ENCODE assay signal across 14 mouse cellular contexts in the genomic region with DNA sequence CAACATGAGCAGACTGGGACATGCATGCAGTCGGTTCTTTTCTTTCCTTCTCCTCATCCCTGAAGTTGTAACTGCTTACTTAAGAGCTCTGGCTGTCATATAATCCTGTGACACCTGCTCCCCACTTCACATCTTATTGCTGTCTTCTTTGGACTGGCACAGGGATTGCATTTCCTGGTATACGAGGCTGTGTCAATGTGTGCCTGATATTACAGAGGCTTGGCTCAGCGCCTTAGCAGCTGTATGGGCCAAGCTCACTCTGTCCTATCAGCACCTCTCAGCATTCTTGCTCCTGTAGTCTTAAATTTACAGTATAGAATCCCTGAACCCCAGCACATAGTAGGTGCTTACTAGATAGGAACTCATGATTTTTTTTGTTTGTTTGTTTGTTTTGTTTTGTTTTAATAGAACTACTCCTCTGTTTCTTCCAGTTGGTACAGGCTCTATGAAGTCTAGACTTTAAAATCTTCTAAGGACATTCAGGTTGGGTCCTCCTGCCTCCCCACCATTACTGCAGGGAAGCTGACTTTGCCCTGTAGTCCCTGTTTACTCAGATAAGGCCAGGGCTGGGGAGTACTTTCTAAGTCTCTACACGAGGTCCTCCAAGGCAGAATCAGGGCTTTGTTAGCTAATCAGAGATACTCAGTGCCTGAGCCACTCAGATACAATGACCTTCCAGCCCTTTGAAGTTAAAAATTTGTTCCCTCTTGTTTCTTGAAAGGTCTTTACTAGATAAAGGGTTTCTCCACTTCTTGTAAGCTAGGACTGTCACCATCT.
A peak's percentile ranks its signal among the peaks of the same experiment; 100 is the strongest.
DNase-seq lines count a peak whose midpoint lies in the region; ATAC-seq and TF ChIP-seq lines count a peak whose summit lies in the region.
"Had no signal": no experiment of that assay in that cellular context is flagged by ENCODE, and none has a peak within 500 bp of the region (broad histone marks: within the 10 kb centered on the region; RNA-seq: fewer than 3 reads in every experiment).

No protein-coding gene starts in this region.

- no peaks in the 10 kb centered on the region for H3K9me3 ChIP-seq in stomach, embryonic 14.5 days (ENCODE audit: control insufficient read depth, low read depth, low read length)
- no peaks in the 10 kb centered on the region for H3K9me3 ChIP-seq in stomach, postnatal 0 days (ENCODE audit: control insufficient read depth, low read length)
- no peaks in the 10 kb centered on the region for H3K9me3 ChIP-seq in intestine, postnatal 0 days (ENCODE audit: control insufficient read depth)
- H3K9me3 ChIP-seq: kidney, embryonic 15.5 days had no signal

- no peak overlapping the region for H3K9ac ChIP-seq in stomach, embryonic 14.5 days (replicated peaks; ENCODE audit: low read depth, low read length)
- H3K9ac ChIP-seq in stomach, postnatal 0 days (ENCODE audit: low read length) = no peak overlapping the region
- H3K9ac ChIP-seq in intestine, postnatal 0 days (ENCODE audit: low read depth, low read length) = no peak overlapping the region
- H3K9ac ChIP-seq: kidney, embryonic 15.5 days had no signal

- peaks cover 5% of the 10 kb centered on the region; the same call in 1 of the 2 replicates for H3K4me1 ChIP-seq in stomach, embryonic 14.5 days (ENCODE audit: control insufficient read depth, insufficient read depth, low read length)
- H3K4me1 ChIP-seq in stomach, postnatal 0 days (replicated peaks; ENCODE audit: control insufficient read depth, insufficient read depth) = peaks cover 2% of the 10 kb centered on the region; the same call in 1 of the 2 replicates
- H3K4me1 ChIP-seq in intestine, postnatal 0 days (replicated peaks; ENCODE audit: control insufficient read depth, insufficient read depth, low read length) = 0 out of 2 replicates have a peak, but pooled peaks cover 4% of the 10 kb centered on the region

- no peaks in the 10 kb centered on the region for H3K27me3 ChIP-seq in stomach, embryonic 14.5 days (ENCODE audit: control insufficient read depth, insufficient read depth, low read length)
- no peaks in the 10 kb centered on the region for H3K27me3 ChIP-seq in stomach, postnatal 0 days (ENCODE audit: control insufficient read depth, insufficient read depth, low read length)
- no peaks in the 10 kb centered on the region for H3K27me3 ChIP-seq in intestine, postnatal 0 days (replicated peaks; ENCODE audit: control insufficient read depth, insufficient read depth, low read length)
- H3K27me3 ChIP-seq: kidney, embryonic 15.5 days had no signal

- no peak for TF ChIP-seq EP300 in stomach, postnatal 0 days (optimal IDR thresholded peaks at IDR 0.05)

- intact Hi-C loops in gastrocnemius, adult 2 months (cut with DNase I) = loop anchor here (5.0 kb wide), 1 partner anchor 124 kb away; no protein-coding TSS in a partner anchor

- ATAC-seq in stomach, embryonic 14.5 days (ENCODE audit: insufficient number of reproducible peaks, insufficient read depth, low FRiP score, low read depth) = 0 out of 2 replicates have a peak, but pooled peaks have one; percentile 30
- ATAC-seq in stomach, postnatal 0 days (ENCODE audit: low FRiP score, low TSS enrichment) = no peak
- ATAC-seq in intestine, postnatal 0 days = peak; percentile 82
- no peak for ATAC-seq in inflammation-experienced regulatory T-cells, adult 6 months
- ATAC-seq: hindbrain, embryonic 16.5 days had no signal

- DNase-seq in gastrocnemius, adult 2 months = peak; percentile 84
- no peak for DNase-seq in gastrocnemius, postnatal 4 days (ENCODE audit: low spot score in 2 of 2)
- DNase-seq in stomach, postnatal 0 days (ENCODE audit: low spot score) = no peak
- DNase-seq in kidney, postnatal 4 days = no peak
- no peak for DNase-seq in adipocyte (ENCODE audit: low spot score)
- DNase-seq: adrenal gland, adult 2 months; cerebellum, adult 8-10 months; right cerebral cortex, postnatal 25 days; thymus, postnatal 14 days had no signal

- 54% methylated on average over 4 of the region's 4 CpGs for WGBS in stomach, embryonic 14.5 days
- WGBS in stomach, postnatal 0 days = 45% methylated on average over 4 of the region's 4 CpGs
- 28% methylated on average over 4 of the region's 4 CpGs for WGBS in intestine, postnatal 0 days

- TF ChIP-seq CTCF in gastrocnemius, adult 2 months (IDR thresholded peaks at IDR 0.05) = no peak
- no peak for TF ChIP-seq CTCF in stomach, postnatal 0 days (IDR thresholded peaks at IDR 0.05; ENCODE audit: low read depth)
- no peak for TF ChIP-seq CTCF in intestine, postnatal 0 days (IDR thresholded peaks at IDR 0.05; ENCODE audit: low read depth)

- no peak overlapping the region for H3K4me3 ChIP-seq in gastrocnemius, adult 2 months
- no peak overlapping the region for H3K4me3 ChIP-seq in stomach, embryonic 14.5 days (ENCODE audit: low read depth, low read length)
- no peak overlapping the region for H3K4me3 ChIP-seq in stomach, postnatal 0 days (ENCODE audit: low read depth, low read length)
- no peak overlapping the region for H3K4me3 ChIP-seq in intestine, postnatal 0 days (ENCODE audit: low read depth, low read length)
- H3K4me3 ChIP-seq: kidney, embryonic 15.5 days had no signal

- H3K27ac ChIP-seq in gastrocnemius, adult 2 months = peak overlapping the region; percentile 63
- no peak overlapping the region for H3K27ac ChIP-seq in stomach, embryonic 14.5 days (ENCODE audit: low read length)
- H3K27ac ChIP-seq in stomach, postnatal 0 days (replicated peaks) = no peak overlapping the region
- peak overlapping the region; percentile 4; the same call in 1 of the 2 replicates for H3K27ac ChIP-seq in intestine, postnatal 0 days (ENCODE audit: low read depth, low read length)

- H3K36me3 ChIP-seq in stomach, embryonic 14.5 days (ENCODE audit: control insufficient read depth, insufficient read depth, low read length) = no peaks in the 10 kb centered on the region
- no peaks in the 10 kb centered on the region for H3K36me3 ChIP-seq in stomach, postnatal 0 days (ENCODE audit: control insufficient read depth, insufficient read depth, low read length)
- H3K36me3 ChIP-seq in intestine, postnatal 0 days (ENCODE audit: control insufficient read depth, insufficient read depth) = no peaks in the 10 kb centered on the region
- H3K36me3 ChIP-seq: kidney, embryonic 15.5 days had no signal

- no peak overlapping the region for H3K4me2 ChIP-seq in stomach, embryonic 14.5 days (replicated peaks; ENCODE audit: low read depth, low read length)
- H3K4me2 ChIP-seq in stomach, postnatal 0 days (replicated peaks; ENCODE audit: low read depth) = no peak overlapping the region
- H3K4me2 ChIP-seq in intestine, postnatal 0 days (replicated peaks; ENCODE audit: low read depth) = no peak overlapping the region
- H3K4me2 ChIP-seq: kidney, embryonic 15.5 days had no signal

Comparison
In these comparisons a context has a peak if more than half of its experiments do, and no peak if none do; other contexts are left out.
1. ATAC-seq: peak in stomach, embryonic 14.5 days (single experiment) and intestine, postnatal 0 days (single experiment); none in stomach, postnatal 0 days (single experiment) and inflammation-experienced regulatory T-cells, adult 6 months (single experiment).
2. H3K27ac ChIP-seq: peak in gastrocnemius, adult 2 months (single experiment) and intestine, postnatal 0 days (single experiment); none in stomach, embryonic 14.5 days (single experiment) and stomach, postnatal 0 days (single experiment).